27 mouse cellular contexts compared by ENCODE assay signal in the genomic region with DNA sequence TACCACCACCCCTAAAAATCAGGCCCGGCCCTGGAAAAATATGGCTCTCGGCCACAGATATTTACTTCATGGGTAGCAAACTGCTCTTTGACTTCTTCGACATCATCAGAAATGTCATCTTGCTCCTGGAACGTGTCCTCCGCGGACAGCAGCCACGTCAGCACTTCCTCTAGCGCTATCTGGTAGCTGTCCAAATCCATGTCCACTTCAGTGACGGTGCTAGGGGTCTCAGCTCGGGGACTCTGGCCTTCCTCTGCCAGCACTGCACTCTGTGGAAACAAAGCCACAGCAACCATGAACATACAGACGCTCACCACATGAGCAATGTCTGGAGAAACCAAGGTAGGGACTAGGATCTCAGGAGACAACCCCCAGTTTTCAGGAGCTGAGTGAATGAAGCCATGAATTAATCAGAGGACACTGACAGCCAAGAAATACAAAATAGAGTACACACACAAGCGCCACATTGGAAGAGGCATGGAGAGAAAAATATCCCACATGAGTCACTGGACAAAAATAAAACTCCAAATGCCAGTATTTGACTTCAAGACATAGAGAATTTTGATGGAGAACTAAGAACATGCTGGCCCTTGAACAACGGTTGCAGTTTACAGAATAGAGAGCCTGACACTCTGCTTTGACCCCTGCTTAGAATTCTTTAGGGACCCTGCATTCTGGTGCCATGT.
DNase-seq lines count a peak whose midpoint lies in the region; ATAC-seq and TF ChIP-seq lines count a peak whose summit lies in the region.
"Had no signal": no experiment of that assay in that cellular context is flagged by ENCODE, and none has a peak within 500 bp of the region (broad histone marks: within the 10 kb centered on the region; RNA-seq: fewer than 3 reads in every experiment).

No protein-coding gene starts in this region.

- H3K9me3 ChIP-seq in heart, embryonic 10.5 days, result no peaks in the 10 kb centered on the region
- H3K9me3 ChIP-seq in heart, postnatal 0 days (replicated peaks; ENCODE audit: control insufficient read depth, low read length), result no peaks in the 10 kb centered on the region; the same call in 1 of the 2 replicates
- H3K9me3 ChIP-seq in intestine, embryonic 16.5 days (ENCODE audit: control insufficient read depth, low read length), result no peaks in the 10 kb centered on the region
- H3K9me3 ChIP-seq: forebrain, embryonic 15.5 days; hindbrain, embryonic 15.5 days; limb, embryonic 12.5 days; megakaryocyte, embryonic 14.5 days; neural tube, embryonic 12.5 days had no signal

- TF ChIP-seq EP300 in heart, postnatal 0 days (IDR thresholded peaks at IDR 0.05; ENCODE audit: low read depth), result no peak

- DNase-seq in heart, embryonic 10.5 days (ENCODE audit: low spot score), result peak; percentile 85
- no peak for DNase-seq in heart, adult 9 months (ENCODE audit: low spot score in 2 of 2)
- DNase-seq in brain, adult 2 months (ENCODE audit: low read depth, low spot score), result peak; percentile 41
- peak; percentile 53 for DNase-seq in heart, postnatal 0 days (ENCODE audit: low spot score)
- DNase-seq in yolk sac, embryonic 10.5 days (ENCODE audit: low spot score), result no peak
- DNase-seq: adrenal gland, adult 8-10 months; cerebellum, adult 2 months; cerebellum, postnatal 25 days; gastrocnemius, postnatal 25 days; kidney, adult 9 months; kidney, postnatal 25 days; lung, adult 2 months; lung, postnatal 36 days; midbrain, embryonic 14.5 days; retina, postnatal 1 day; right cerebral cortex, postnatal 25 days; spleen, adult 18-20 months had no signal

- peaks cover 44% of the 10 kb centered on the region for H3K36me3 ChIP-seq in heart, embryonic 10.5 days
- peaks cover 41% of the 10 kb centered on the region for H3K36me3 ChIP-seq in heart, postnatal 0 days (replicated peaks; ENCODE audit: control insufficient read depth, insufficient read depth, low read length)
- no peaks in the 10 kb centered on the region for H3K36me3 ChIP-seq in intestine, embryonic 16.5 days (ENCODE audit: control insufficient read depth, insufficient read depth, low read length)
- H3K36me3 ChIP-seq: hindbrain, embryonic 15.5 days had no signal

- H3K27ac ChIP-seq in heart, embryonic 10.5 days, result peak overlapping the region; percentile 70
- peak overlapping the region; percentile 77 for H3K27ac ChIP-seq in embryonic fibroblast, embryonic 13.5 days (ENCODE audit: insufficient read depth, low read length)
- peak overlapping the region; percentile 58 for H3K27ac ChIP-seq in heart, postnatal 0 days (ENCODE audit: low read depth)
- H3K27ac ChIP-seq in intestine, embryonic 16.5 days (ENCODE audit: low read length), result no peak overlapping the region
- H3K27ac ChIP-seq: forebrain, embryonic 15.5 days; hindbrain, embryonic 15.5 days; layer of hippocampus, adult 2 months; limb, embryonic 12.5 days; neural tube, embryonic 12.5 days had no signal

- H3K4me3 ChIP-seq in heart, embryonic 10.5 days, result no peak overlapping the region
- H3K4me3 ChIP-seq in embryonic fibroblast, embryonic 13.5 days (ENCODE audit: insufficient read depth, low read length), result no peak overlapping the region
- no peak overlapping the region for H3K4me3 ChIP-seq in heart, postnatal 0 days (ENCODE audit: low read depth, low read length)
- no peak overlapping the region for H3K4me3 ChIP-seq in intestine, embryonic 16.5 days (ENCODE audit: low read length)
- H3K4me3 ChIP-seq: forebrain, embryonic 15.5 days; hindbrain, embryonic 15.5 days; layer of hippocampus, adult 2 months; limb, embryonic 12.5 days; megakaryocyte, embryonic 14.5 days; neural tube, embryonic 12.5 days had no signal

- ATAC-seq in heart, postnatal 0 days (ENCODE audit: insufficient read depth, low read depth), result peak; percentile 71
- no peak for ATAC-seq in intestine, embryonic 16.5 days
- ATAC-seq: activated CD4-positive, CD25-positive, alpha-beta regulatory T cell, adult 4 months; forebrain, embryonic 15.5 days had no signal

- peaks cover 27% of the 10 kb centered on the region for H3K4me1 ChIP-seq in heart, embryonic 10.5 days
- peaks cover 8% of the 10 kb centered on the region for H3K4me1 ChIP-seq in embryonic fibroblast, embryonic 13.5 days (ENCODE audit: control insufficient read depth, insufficient read depth, low read length)
- H3K4me1 ChIP-seq in heart, postnatal 0 days (ENCODE audit: control insufficient read depth, insufficient read depth), result peaks cover 6% of the 10 kb centered on the region; the same call in 1 of the 2 replicates
- H3K4me1 ChIP-seq in intestine, embryonic 16.5 days (ENCODE audit: control insufficient read depth, insufficient read depth, low read length), result peaks cover 11% of the 10 kb centered on the region
- H3K4me1 ChIP-seq: forebrain, embryonic 15.5 days had no signal

- 59% methylated on average over 13 of the region's 13 CpGs for WGBS in heart, embryonic 10.5 days
- 25% methylated on average over 13 of the region's 13 CpGs for WGBS in heart, postnatal 0 days
- 82% methylated on average over 13 of the region's 13 CpGs for WGBS in intestine, embryonic 16.5 days

- no peak overlapping the region for H3K4me2 ChIP-seq in heart, postnatal 0 days (ENCODE audit: low read depth, low read length)
- no peak overlapping the region for H3K4me2 ChIP-seq in intestine, embryonic 16.5 days (ENCODE audit: low read depth, low read length)
- H3K4me2 ChIP-seq: forebrain, embryonic 15.5 days; hindbrain, embryonic 15.5 days; limb, embryonic 12.5 days; liver, embryonic 11.5 days; neural tube, embryonic 12.5 days had no signal

- no peak overlapping the region for H3K9ac ChIP-seq in heart, postnatal 0 days (replicated peaks; ENCODE audit: low read depth, low read length)
- no peak overlapping the region for H3K9ac ChIP-seq in intestine, embryonic 16.5 days (ENCODE audit: low read depth, low read length)
- H3K9ac ChIP-seq: forebrain, embryonic 15.5 days; hindbrain, embryonic 15.5 days; limb, embryonic 12.5 days; neural tube, embryonic 12.5 days had no signal

- no peaks in the 10 kb centered on the region for H3K27me3 ChIP-seq in heart, embryonic 10.5 days (ENCODE audit: insufficient read depth, poor library complexity, severe bottlenecking)
- no peaks in the 10 kb centered on the region for H3K27me3 ChIP-seq in heart, postnatal 0 days (ENCODE audit: control insufficient read depth, insufficient read depth, low read length)
- H3K27me3 ChIP-seq in intestine, embryonic 16.5 days (replicated peaks; ENCODE audit: control insufficient read depth, insufficient read depth, low read length), result no peaks in the 10 kb centered on the region
- H3K27me3 ChIP-seq: forebrain, embryonic 15.5 days; hindbrain, embryonic 15.5 days; limb, embryonic 12.5 days; megakaryocyte, embryonic 14.5 days; neural tube, embryonic 12.5 days had no signal

- TF ChIP-seq CTCF in embryonic fibroblast, embryonic 13.5 days (IDR thresholded peaks at IDR 0.05; ENCODE audit: borderline replicate concordance, insufficient read depth, low read length), result no peak
- no peak for TF ChIP-seq CTCF in heart, postnatal 0 days (IDR thresholded peaks at IDR 0.05; ENCODE audit: low read depth)

- TF ChIP-seq POLR2A in embryonic fibroblast, embryonic 13.5 days (IDR thresholded peaks at IDR 0.05; ENCODE audit: low read depth, low read length), result no peak

Comparison
In these comparisons a context has a peak if more than half of its experiments do, and no peak if none do; other contexts are left out.
1. DNase-seq: peak in heart, embryonic 10.5 days (single experiment), brain, adult 2 months (single experiment) and heart, postnatal 0 days (single experiment); none in heart, adult 9 months (0 of 2) and yolk sac, embryonic 10.5 days (single experiment).